Mouse (Mus musculus) brain, embryonic 14.5 days (tissue): ENCODE results near the gene Suds3. TPM values are rescaled to one million over a fixed set of nuclear protein-coding genes. Genes with fewer than 3 reads are reported as not detected.

Experiments used
- DNase-seq: peaks from one replicate; pipeline ENCODE4 v3.0.0-alpha.2; 2011; ENCODE audit warnings: low read depth
- CTCF ChIP-seq: fragments of 200-500 bp; IDR thresholded peaks from 2 replicates; pipeline ENCODE4 v1.5.1; 2012; ENCODE audit warnings: inconsistent platforms, mild to moderate bottlenecking, moderate library complexity, borderline replicate concordance; ENCODE audit not compliant: insufficient read depth, insufficient read length; ENCODE audit errors: extremely low read depth
- POLR2A ChIP-seq: fragments of 200-500 bp; IDR thresholded peaks from 2 replicates; pipeline ENCODE4 v1.6.1; 2012; ENCODE audit warnings: mild to moderate bottlenecking, inconsistent platforms, borderline replicate concordance; ENCODE audit not compliant: poor library complexity, insufficient read depth, insufficient read length, severe bottlenecking; ENCODE audit errors: extremely low read depth
- polyA plus RNA-seq: library from polyadenylated mRNA; depleted of rRNA; stranded (reverse); fragments of >200 nt; gene quantifications from 2 replicates; pipeline ENCODE4 v1.2.3, GENCODE M21; 2012

Suds3 gene
- polyA plus RNA-seq, 1 experiment = 105 TPM

DNA sequence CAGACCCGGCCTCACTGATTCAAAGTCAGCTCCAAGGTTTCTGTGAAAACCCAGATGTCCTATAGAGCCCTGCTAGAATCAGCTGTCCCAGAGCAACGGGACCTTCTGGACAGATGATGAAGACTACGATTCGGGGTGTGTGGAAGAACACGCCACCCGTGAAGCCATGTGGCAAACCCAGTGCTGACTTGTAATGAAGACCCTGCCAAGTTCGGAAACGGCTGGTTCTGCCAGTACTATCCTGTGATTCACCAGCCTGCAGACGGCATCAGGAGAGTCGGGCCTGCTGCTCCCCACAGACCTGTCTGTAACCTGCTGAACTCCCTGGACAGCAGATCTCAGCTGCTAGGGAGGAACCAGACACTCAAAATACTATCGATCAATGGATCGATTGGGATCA, 11.6 kb downstream of the Suds3 start:
- no peak for DNase-seq
- TF ChIP-seq POLR2A (no peak), CTCF (no peak)

- TF ChIP-seq CTCF (no peak), POLR2A (no peak)
- no peak for DNase-seq
These were observed 12.6 kb downstream of the Suds3 start for GRCm38 (mm10) chr5:117103194-117103929.

DNA sequence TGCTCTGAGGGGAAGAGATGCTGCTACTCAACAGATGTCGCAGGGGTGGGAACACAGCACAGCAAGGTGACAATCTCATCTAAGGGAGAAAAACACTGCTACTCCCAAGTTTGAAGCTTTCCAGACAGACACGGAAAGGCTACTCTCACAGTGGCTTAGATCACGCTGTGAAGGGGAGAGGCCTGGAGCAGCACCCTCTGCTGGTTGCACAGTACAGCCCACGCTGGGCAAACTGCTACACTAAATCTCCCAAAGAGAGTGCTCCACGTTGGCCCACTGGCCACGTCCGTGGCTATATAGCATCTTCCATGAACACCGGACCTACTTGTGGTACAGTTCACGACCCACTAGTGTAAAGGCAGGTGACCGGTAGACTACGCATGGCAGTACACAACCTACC, 16.2 kb downstream of the Suds3 start:
- DNase-seq = no peak
- TF ChIP-seq POLR2A (no peak), CTCF (peak; percentile 19; the same call in 1 of the 2 replicates)

- TF ChIP-seq CTCF = no peak
- TF ChIP-seq POLR2A = no peak
- no peak for DNase-seq
These were observed 16.9 kb downstream of the Suds3 start for GRCm38 (mm10) chr5:117099008-117099407.

GRCm38 (mm10) chr5:117096716-117097115, 19.2 kb downstream of the Suds3 start:
- peak; percentile 75 for DNase-seq
- TF ChIP-seq CTCF = peak; percentile 76
- no peak for TF ChIP-seq POLR2A

DNA sequence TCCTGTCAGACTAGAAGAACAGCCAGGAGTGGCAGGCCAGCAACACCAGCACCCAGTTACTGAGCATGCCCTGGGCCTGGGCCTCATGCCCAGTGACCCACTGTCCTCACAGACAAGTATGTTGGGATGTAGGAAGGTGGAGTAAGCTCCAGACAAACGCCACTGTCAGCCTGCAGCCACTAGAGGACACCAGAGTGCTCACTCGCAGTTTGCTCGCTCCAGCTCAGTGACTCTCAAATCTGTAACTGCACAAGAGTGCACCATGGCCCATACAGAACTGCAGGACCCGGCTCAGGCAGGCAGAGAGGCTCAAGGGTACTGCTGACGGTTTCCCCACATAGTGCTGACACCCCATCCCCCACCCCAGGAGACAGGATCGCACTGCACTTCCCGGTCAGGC, 21.5 kb downstream of the Suds3 start:
- peak; percentile 53 for DNase-seq
- peak; percentile 81 for TF ChIP-seq CTCF
- no peak for TF ChIP-seq POLR2A

DNA sequence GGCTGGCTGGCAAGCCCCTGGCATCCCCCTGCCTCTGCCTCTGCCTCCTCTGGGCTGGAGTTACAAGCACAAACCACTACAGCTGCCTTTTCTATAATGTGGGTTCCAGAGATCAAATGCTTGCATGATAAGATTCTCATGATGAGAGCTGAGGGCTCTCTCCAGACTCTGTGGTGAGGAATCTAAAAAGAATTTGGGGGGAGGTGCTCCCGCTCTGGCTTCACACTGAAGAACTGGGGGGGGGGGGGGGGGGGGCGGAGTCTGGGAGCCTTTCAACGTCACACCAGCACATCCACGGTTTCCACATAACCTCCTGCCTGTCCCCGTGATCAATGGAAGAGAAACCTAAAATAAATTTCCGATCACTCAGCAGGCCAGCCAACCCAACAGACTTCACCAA, 26.1 kb downstream of the Suds3 start:
- no peak for DNase-seq
- no peak for TF ChIP-seq CTCF
- TF ChIP-seq POLR2A = no peak

GRCm38 (mm10) chr5:117089147-117089546, 26.8 kb downstream of the Suds3 start:
- TF ChIP-seq POLR2A (no peak), CTCF (no peak)
- DNase-seq = no peak

GRCm38 (mm10) chr5:117087718-117088117, 28.2 kb downstream of the Suds3 start:
- TF ChIP-seq CTCF (peak; percentile 17; the same call in 1 of the 2 replicates), POLR2A (no peak)
- DNase-seq = peak; percentile 57

GRCm38 (mm10) chr5:117069498-117069894, 46.4 kb downstream of the Suds3 start:
- DNase-seq = peak; percentile 77
- peak; percentile 75 for TF ChIP-seq CTCF
- no peak for TF ChIP-seq POLR2A

GRCm38 (mm10) chr5:117068808-117069497, 47.0 kb downstream of the Suds3 start:
- TF ChIP-seq CTCF (no peak), POLR2A (no peak)
- DNase-seq = peak; percentile 70

DNA sequence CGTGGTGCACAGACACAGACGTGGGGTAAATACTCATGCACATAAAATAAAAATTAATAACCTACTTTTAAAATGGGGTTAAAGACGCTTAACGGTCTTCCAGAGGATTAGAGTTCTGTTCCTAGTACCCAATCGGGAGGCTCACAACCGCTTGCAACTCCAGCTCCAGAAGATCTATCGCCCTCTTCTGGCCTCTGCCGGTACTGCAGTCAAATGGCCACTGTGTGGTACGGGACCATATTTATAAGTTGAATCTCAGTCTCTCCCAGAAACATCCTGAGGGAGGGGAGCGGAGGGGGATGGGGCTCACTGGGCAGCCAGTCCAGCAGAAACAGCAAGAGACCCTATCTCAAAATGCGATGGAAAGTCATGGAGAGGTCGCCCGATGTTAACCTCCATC, 47.7 kb downstream of the Suds3 start:
- TF ChIP-seq POLR2A = no peak
- TF ChIP-seq CTCF = peak; percentile 59; the same call in 1 of the 2 replicates
- DNase-seq = no peak

GRCm38 (mm10) chr5:117061251-117061650, 54.7 kb downstream of the Suds3 start:
- TF ChIP-seq POLR2A = no peak
- TF ChIP-seq CTCF = no peak
- no peak for DNase-seq
